Mouse (Mus musculus) T-helper 1 cell (primary cell): ENCODE measurements at regions not wholly inside any gene's neighbourhood (a gene's known extent, or its start where the extent isn't known, plus 50 kb on each side); places are given as distances from the start of the nearest gene placed in this dataset.
"Not testable (repeated sequence)": the region's sequence is repeated elsewhere in the genome, so short reads cannot be mapped to it uniquely, and the experiment has no call there.

Source experiments
- in situ Hi-C: fragments of 300-600 bp; cut with MboI, MseI; formaldehyde crosslinking; loops from one replicate; pipeline ENCODE4 v1.15.1; 2025; ENCODE audit warnings: high pct_unique_total_duplicates

DNA sequence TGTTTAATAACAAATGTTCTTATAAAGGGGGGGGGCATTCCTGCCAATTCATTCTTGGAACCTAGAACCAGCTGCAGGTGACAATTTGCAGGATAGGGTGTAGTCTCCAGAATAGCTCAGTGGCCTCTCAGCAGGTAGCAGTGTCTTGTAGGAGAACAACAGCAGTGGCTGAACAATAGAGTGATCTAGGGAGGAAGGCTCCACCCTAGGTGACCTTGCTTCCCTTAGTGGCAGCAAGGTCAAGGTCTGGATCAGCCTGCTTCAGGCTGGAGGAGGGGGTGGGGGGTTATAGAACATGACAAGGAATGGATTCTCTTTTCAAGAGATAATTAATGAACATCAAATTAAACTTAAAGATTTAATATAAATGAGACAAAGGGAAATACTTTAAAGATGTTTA, 358.5 kb upstream of the Tgif2lx2 start:
- in situ Hi-C loops, result loop anchor here (10.0 kb wide), 1 partner anchor 164 kb away; no protein-coding TSS in a partner anchor

DNA sequence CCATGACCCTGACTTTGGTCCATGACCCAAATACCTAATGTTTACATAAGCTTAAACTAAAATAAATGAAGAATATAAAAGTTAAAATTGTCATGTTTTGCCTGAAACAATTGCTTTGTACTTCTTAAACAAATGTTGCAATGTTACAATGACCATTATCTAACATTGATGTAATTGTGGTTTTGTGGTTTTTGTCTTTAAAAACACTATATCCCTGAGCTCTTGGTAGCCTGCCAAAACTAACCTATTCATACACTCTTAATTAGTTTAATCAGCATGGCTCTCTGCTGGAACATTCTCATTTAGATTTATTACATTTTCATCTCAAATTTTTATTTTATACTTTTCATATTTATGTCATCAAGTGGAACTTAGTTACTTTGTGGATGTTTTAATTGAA, 314.4 kb upstream of the Tgif2lx2 start:
- in situ Hi-C loops, result no loop called here

DNA sequence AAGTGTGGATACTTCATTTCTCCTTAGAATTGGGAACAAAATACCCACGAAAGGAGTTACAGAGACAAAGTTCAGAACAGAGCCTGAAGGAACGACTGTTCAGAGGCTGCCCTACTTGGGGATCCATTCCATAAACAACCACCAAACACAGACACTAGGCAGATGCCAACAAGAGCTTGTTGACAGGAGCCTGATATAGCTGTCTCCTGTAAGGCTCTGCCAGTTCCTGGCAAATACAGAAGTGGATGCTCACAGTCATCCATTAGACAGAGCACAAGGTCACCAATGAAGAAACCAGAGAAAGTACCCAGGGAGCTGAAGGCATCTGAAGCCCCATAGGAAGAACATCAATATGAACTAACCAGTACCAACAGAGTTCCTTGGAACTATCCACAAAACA, 309.9 kb upstream of the Tgif2lx2 start:
- in situ Hi-C loops, result not testable (repeated sequence)

- in situ Hi-C loops, result loop anchor here (25.0 kb wide), 1 partner anchor 1348 kb away; no protein-coding TSS in a partner anchor
Measured at GRCm38 (mm10) chrX:118135236-118135635, 291.8 kb upstream of the Tgif2lx2 start.
